Mouse (Mus musculus): ENCODE measurements around the gene Smim4. TPM values are rescaled to one million over a fixed set of nuclear protein-coding genes. Genes with fewer than 3 reads are reported as not detected.

Smim4 gene
- total RNA-seq, 2 experiments from 2014 or later = 60.2 to 61.0 TPM

DNA sequence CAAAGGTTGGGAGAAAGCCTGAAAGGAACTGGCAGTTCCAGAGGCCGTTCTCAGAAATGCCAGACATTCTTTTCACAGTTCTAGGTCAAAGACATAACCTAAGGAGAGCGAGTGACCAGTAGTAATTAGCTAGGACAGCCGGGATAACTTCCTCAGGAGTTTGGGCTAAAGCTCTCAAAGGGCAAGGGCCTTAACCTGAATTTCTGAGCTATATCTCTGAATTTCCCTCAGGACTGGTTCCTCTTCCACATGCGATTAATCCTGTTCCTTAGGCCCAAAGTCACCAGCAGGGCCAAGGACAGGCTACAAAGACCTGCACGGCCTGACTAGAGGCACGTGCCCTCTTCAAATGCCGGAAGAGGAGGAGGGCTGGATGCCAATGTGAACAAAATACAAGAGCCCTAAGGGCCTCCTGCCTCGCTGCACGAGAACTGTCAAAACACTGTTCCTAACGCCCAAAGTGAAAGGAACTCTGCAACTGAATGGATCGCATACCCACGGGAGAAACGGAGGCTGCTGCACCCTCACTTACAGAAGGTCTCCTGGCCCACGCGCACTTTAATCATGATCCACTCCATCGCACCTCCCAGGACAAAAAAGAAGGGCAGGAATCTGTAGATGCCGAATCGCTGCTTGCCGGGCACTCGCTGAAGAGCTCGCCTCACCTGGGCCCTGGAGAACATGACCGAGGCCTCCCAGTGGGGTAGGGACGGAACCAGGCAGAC, 493 bp downstream of the Smim4 start:
- intact Hi-C loops (cut with DNase I) = loop anchor here (2.0 kb wide), 2 partner anchors 67 to 77 kb away; no protein-coding TSS in a partner anchor

DNA sequence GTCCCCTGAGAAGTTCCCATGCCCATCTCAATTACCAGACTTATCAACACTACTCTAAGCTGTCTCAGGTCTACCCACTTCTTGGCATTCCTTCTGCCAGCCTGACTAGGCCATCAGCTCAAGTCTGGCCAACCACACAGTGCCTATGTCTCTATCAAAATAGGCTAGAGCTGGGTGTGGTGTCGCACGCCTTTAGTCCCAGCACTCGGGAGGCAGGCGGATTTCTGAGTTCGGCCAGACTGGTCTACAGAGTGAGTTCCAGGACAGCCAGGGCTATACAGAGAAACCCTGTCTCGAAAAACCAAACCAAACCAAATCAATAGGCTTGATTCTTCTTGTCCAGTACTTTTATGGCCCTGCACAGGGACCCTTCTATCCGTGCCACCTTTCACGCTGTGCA, 1.9 kb downstream of the Smim4 start:
- intact Hi-C loops (cut with DNase I) = no loop called here
- DNase-seq (ENCODE audit: low spot score) = no peak

More for the DNA sequence above, 493 bp downstream of the Smim4 start:
- no peak for DNase-seq (ENCODE audit: low spot score)

DNA sequence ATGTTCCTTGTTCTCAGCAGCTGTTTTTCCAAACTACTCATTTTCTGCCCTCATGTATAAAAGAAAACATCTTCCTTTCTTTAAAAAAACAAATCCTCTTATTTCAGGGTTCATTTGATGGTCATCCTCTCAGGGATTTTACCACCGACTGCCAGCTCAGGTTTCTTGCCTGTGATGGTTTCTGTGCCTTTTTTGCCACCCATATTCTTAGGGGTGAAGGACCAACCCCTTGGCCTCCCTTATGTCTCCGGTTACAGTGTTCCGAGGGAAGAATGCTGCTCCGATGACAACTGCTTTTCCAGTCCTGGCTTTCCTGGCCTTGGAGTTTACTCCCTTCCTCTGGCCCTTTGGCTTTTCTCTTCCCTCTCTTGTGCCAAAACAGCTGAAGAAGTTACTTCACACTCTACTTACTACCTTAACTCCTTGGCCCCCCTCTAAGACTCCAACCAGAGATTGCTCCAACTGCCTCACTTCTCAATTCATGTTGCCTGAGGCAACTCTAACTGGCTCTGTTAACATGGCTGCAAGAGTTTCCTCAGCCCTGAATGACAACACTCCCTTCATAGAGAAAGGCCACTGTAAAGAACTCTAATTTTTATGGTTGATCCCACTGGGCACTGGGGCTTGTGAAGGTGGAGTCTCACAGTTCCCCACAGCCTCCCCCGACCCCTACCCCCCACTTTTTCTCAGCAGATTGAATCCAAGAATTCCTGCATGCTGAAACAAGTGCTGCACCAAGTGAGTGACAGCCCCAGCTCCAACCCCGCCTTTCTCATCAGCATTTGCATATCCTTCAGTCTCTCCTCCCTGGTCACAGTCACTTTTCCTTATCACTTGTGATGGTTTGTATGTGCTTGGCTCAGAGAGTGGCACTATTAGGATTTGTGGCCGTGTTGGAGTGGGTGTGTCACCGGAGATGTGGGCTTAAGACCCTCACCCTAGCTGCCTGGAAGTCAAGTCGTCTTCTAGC, 3.4 kb downstream of the Smim4 start:
- intact Hi-C loops (cut with DNase I) = no loop called here
- no peak for DNase-seq (ENCODE audit: low spot score)

DNA sequence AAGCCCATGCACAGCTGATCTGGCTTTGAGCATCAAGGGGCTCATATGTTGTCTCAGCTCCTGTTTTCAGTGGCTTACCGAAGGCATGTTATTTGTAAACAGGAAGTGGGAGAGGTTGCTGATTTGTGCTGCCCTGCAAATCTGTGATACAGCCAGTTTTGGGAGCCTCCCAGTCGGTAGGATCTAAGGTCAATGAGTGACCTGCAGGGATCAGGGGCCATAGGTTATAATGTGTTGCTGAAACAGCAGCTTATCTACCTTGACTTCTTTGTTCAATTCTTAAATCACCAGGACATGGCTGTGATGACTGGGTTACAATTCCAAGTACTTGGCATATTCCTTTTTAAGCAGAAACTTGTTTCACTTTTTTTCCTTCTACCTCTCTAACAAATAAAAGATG, 13.2 kb downstream of the Smim4 start:
- DNase-seq (ENCODE audit: low spot score) = no peak

DNA sequence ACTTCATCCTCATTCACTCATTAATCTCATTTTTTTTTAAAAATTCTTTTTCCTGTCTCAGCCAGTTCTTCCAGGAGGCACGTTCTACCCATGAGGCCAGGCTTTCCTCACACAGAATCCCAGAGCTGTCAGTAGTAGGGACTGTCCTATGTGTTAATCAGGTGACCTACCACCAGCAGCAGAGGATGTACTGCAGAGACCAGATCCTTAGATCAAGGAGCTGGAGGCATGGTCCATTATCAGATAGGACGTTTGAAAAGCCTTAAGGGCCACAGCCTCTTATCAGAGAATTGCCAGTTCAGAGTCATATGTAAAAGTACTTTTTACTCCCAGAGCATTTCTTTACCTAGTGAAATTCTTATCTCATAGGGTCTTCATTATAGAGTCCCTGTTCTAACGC, 14.7 kb downstream of the Smim4 start:
- DNase-seq (ENCODE audit: low spot score) = no peak
- intact Hi-C loops (cut with DNase I) = no loop called here

More for the DNA sequence above, 13.2 kb downstream of the Smim4 start:
- intact Hi-C loops (cut with DNase I) = no loop called here

DNA sequence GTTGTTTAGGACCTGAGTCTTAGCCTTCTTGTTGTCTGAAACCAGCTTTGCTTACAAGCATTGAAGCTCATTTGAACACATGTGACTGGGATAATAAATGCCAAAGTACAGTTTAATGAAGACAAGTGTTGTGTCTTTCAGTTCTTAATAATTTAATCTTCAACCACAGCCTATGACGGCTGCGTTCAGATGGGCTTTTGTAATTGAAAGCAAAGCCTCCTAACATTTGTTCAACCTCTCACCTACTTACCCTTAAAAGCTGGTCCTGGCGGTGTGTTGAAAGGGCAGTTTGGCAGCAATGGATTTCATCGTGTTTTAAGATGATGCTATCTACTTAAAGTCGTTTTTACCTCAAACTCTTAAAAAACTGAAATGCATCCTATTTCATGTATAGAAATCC, 16.6 kb downstream of the Smim4 start:
- intact Hi-C loops (cut with DNase I) = no loop called here
- no peak for DNase-seq (ENCODE audit: low spot score)

DNA sequence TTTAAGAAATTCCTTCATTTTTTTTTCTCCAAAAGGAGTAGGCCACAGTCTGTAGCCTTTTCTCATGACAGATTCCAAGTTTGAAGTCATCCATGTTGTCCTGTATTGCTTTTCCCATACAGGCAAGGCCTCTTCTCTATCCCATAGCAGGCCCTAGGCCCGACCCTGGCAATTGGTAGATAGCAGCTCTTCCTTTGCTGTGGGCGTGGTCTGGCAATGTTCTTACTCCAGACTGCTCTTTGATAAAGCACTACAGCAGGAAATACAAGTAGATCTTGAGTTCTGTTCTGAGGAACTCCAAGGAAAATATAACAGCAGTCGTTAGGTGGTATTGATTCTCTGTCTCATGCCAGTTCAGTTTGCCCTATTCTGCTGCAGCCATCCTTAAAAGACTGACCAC, 18.1 kb downstream of the Smim4 start:
- no peak for DNase-seq (ENCODE audit: low spot score)

DNA sequence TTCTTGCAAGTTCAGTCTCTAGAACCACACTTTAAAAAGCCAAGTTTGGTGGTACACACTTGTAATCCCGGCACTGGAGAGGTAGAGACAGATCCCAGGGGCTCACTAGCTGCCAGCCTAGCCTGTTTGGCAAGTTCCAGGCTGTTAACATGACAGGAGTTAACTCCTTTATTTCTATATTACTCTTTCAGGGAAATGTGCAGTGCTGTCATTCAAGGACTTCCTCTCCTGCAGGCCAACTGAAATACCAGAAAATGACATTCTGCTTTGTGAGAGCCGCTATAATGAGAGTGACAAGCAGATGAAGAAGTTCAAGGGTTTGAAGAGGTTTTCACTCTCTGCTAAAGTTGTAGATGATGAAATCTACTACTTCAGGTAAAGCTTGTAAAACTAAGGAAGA, 23.6 kb downstream of the Smim4 start:
- intact Hi-C loops (cut with DNase I) = no loop called here
- no peak for DNase-seq (ENCODE audit: low spot score)

More for the DNA sequence above, 18.1 kb downstream of the Smim4 start:
- intact Hi-C loops (cut with DNase I) = no loop called here

DNA sequence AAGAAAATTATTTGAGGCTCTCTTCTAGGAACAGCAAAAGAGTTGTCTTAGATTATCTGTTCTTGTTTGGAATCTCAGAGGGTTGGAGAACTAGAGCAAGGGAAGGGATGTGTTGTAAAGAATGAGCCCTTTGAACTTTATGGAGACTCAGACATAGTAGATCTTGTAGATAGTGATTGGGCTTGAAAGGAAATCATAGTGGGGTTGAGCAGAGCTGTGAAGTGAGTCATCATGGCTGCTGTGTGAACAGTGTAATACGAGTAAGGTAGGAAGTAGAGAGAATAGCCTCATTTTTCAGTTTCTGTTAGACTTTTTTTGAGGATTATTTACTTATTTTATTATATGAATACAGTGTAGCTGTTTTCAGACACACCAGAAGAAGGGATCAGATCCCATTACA, 38.8 kb downstream of the Smim4 start:
- no peak for DNase-seq (ENCODE audit: low spot score)
- intact Hi-C loops (cut with DNase I) = no loop called here

DNA sequence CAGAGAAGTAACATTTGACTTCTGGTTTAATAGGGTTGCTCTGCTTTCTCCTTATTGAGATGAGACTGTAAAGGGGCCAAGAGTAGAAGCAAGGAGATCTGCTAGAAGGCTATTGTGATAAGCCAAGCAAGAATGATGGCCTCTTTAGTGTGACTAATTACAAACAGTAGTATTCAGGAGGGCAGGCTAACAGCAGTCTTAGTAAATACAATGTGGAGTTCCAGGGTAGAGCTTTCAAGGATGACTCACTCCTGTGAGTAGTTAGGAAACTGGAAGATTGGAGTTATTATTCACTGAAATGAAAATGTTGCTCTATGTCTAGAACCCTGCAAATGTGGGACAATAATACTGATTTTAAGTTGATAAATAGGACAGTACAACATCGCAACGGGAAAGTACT, 40.2 kb downstream of the Smim4 start:
- DNase-seq (ENCODE audit: low spot score) = no peak
- intact Hi-C loops (cut with DNase I) = no loop called here

DNA sequence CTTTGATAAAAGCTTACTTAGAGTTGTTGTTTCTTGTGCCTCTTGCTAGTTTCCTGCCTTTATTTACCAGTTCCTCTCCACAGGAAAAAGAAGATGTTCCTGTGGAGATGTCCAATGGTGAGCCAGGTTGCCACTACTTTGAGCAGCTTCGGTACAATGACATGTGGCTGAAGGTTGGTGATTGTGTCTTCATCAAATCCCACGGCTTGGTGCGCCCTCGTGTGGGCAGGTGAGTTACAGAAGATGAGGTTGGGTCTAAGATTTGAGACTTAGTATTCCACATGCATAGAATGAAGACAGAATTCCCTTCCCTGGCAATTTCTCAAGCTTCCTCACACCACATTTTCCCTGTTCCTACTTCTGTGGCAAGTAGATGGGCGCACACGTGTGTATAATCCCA, 41.3 kb downstream of the Smim4 start:
- intact Hi-C loops (cut with DNase I) = no loop called here
- DNase-seq (ENCODE audit: low spot score) = no peak

DNA sequence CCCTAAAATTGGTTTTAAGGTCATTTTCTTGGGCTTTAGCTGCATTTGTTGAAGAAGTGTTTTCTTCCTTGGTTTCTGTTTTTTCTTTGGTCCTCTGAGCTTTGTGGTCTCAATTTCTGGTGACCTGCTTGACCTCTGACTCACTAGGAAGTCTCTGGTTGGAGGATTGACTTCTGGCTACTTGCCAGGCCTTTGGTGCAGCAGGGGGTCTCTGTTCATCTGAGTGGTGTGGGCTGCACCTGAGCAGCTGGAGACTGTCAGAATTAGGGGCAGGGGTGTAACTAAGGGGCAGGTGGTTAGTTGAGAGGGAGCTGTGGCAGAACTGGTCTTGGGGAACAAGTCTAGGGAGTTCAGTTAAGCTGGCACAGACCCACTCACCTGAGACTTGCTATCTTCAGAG, 47.6 kb downstream of the Smim4 start:
- DNase-seq (ENCODE audit: low spot score) = no peak
- intact Hi-C loops (cut with DNase I) = no loop called here

DNA sequence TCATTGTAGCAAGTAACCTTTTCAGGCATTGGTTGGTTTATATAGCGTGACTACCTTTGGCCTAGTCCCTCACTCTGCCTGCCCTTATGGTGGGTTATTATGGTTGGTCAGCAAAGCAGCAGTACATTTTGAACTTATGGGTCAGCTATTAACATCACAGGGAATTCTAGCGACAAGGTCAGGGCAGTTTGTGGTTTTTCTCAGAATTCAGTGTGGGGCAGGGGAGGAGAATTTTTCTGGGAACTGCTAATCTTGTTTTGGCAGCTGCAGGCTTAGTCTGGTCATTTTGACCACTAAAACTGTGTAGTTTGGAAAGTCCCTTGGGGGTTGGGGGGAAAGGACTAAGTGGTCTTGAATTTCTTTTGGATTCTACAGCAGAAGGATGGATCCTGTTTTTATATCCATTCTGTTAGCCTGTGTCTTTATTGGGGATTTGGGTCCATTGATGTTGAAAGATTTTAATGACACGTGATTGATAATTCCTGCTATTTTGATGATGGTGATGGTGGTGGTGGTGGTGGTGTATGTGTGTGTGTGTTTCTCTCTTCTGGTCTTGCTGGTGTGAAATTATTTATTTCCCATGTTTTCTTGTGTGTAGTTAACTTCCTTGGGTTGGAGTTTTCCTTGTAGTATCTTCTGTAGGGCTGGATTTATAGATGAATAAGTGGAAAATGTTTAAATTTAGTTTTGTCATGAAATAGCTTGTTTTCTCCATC, 49.3 kb downstream of the Smim4 start:
- DNase-seq (ENCODE audit: low spot score) = no peak
- intact Hi-C loops (cut with DNase I) = no loop called here

DNA sequence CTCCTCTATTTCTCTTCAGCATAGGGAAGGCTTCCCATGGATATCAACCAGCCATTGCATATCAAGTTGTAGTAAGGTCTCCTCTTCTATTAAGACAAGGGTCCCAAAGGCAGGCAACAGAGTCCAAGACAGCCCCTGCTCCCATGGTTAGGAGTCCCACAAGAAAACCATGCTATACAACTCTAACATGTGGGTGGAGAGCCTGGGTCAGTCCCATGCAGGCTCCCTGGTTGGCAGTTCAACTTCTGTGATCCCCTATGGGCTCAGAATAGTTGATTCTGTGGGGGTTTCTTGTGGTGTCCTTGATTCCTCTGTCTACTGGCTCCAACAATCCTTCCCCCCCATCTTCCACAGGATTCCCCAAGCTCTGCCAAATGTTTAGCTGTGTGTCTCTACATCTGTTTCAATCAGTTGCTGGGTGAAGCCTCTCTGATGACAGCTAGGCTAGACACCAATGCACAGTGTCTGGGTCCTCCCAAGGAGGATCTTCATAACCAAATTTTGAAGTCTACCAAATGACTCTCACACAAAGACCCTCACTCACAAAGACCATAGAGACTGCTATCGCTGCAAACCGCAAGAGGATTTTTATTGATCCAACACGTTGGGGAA, 50.1 kb downstream of the Smim4 start:
- DNase-seq (ENCODE audit: low spot score) = no peak
- intact Hi-C loops (cut with DNase I) = no loop called here

DNA sequence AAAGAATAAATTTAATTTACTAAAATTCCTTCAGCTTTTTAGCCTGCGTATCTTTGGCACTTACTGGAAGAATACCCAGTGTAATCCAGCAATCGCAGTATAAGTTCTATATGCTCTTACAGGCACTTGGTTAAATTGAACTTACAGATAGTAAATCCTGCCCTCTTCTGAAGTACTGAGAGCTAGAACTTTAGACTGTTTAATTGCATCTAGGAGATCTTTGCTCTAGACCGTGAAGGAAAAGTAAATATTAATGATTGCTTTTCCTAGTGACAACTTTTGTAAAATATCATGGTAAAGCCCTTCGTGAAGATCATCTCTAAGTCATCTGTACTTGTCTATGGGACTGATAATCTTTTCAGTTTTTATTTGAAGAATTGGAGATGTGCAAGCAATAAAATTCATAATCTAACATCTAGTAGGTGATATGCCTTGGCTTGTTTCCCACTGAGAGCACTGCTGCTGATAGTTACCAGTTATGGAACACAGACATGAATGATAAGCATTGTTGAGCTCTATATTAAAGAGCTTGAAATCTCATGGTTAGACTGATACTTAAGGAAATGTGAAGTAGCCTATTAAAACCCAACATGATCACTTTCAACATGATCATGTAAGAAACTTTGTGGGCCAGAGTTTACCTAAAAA, 59.5 kb downstream of the Smim4 start:
- intact Hi-C loops (cut with DNase I) = no loop called here
- DNase-seq (ENCODE audit: low spot score) = no peak

DNA sequence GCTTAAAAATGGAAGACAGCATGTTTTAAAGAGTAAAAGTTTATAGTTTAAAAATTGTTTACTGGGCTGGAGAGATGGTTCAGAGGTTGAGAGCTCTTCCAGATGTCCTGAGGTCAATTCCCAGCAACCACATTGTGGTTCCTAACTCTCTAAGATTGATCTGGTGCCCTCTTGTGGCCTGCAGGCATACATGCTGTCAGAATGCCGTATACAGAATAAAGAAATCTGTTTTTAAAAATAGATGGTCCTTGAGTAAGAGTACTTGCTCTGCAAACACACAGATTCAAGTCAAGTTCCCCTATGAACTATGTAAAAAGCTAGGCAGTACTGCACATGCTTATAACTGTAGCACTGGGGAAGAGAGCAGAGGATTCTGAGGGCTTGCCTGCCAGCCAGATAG, 66.5 kb downstream of the Smim4 start:
- intact Hi-C loops (cut with DNase I) = no loop called here
- DNase-seq (ENCODE audit: low spot score) = no peak

DNA sequence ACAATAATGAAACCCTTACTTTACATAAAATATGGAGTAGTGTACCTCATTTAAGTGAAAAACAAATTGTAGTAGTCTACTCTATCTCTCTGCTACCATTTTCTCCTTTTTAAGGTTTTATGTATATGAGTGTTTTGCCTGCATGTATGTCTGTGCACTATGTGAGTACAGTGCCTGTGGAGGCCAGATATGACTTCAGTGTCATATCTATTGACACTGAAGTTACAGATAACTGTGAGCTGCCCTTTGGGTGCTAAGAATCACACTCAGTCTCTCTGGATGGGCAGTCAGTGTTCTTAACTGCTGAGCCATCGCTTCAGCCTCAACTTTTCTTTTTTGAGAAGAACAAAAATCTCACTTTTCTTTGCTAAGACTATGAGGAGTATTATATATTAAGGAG, 82.9 kb downstream of the Smim4 start:
- intact Hi-C loops (cut with DNase I) = no loop called here
- DNase-seq (ENCODE audit: low spot score) = no peak

DNA sequence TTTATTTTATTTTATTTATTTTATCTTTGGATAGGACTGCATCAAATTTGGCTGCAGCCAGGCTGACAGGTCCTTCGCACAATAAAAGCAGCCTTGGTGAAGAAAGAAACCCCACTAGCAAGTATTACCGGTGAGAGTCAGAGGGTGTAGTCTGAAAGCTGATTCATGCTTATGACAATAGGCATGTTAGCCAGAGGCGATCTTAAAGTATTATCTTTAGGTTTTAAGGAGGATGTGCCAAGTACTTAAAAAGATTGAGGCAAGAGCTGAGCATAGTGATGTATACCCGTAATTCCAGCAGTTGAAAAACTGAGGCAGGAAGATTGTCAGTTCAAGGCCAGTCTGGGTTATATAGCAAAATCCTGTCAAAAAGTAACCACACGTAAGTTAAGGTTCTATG, 83.5 kb downstream of the Smim4 start:
- no peak for DNase-seq (ENCODE audit: low spot score)
- intact Hi-C loops (cut with DNase I) = no loop called here

All from heart, postnatal 25 days (tissue).